Mouse (Mus musculus) erythroid progenitor cell, adult 5-6 weeks (primary cell): ENCODE measurements around the gene Wipf2. TPM values are rescaled to one million over a fixed set of nuclear protein-coding genes. Genes with fewer than 3 reads are reported as not detected.
A peak's percentile ranks its signal among the peaks of the same experiment; 100 is the strongest.
"Not testable (repeated sequence)": the region's sequence is repeated elsewhere in the genome, so short reads cannot be mapped to it uniquely, and the experiment has no call there.

Source experiments
- ATAC-seq: replicated peaks from 2 replicates; pipeline ENCODE4 v1.8.0; 2016; ENCODE audit warnings: moderate number of reproducible peaks, mild to moderate bottlenecking, moderate TSS enrichment, inconsistent platforms; ENCODE audit not compliant: poor library complexity, low FRiP score, severe bottlenecking
- total RNA-seq, 2 experiments: library from RNA; stranded (forward) in 1 of 2; stranded (reverse) in 1 of 2; fragments of 150-400 nt in 1 of 2; fragments of 186-747, 209-891 nt in 1 of 2; gene quantifications; 2 replicates each; pipeline versions ENCODE4 v1.2.3 to v1.2.4; 2015 to 2017; ENCODE audit warnings: low replicate concordance in 2 of 2

The Wipf2 gene
- total RNA-seq, 2 experiments from 2014 or later = 8.2 to 15.1 TPM

DNA sequence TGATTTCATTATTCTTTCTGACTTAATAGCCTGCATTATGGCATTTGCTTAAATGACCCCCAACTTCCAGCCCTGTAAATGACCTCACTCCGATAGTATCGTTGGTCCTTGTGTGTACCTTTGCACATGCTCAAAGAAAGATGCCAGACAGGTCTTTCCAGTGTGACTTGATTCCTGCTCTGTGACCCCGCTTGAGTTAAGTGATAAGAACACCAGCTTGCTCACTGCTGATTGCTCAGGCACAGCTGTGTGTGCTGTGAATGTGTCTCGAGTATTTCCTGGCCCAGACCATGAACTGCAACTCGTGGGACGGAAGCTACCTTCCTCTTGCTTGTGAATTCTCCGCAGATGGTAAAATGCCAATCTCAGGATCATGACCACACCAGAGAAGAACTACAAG, 41.6 kb downstream of the Wipf2 start:
- 0 out of 2 replicates have a peak, but pooled peaks have one; percentile 8 for ATAC-seq

DNA sequence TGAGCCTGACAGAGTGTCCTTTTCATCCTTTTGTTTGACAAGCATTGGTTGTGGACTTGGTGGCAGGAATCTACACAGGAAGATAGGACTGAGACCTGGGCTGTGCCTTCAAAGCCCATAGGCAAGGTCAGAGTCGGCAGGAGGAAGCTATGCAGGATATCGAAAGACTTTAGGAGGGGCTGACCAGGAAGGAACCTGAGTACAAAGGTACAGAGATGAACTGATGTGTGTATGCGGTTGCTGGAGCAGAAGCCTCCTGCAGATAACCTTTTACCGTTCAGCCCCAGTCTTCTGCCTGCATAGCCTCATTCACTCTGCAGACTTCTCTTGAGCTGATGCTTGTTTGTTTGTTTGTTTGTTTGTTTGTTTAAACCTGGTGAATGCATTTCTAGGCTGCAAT, 42.1 kb downstream of the Wipf2 start:
- ATAC-seq = no peak

DNA sequence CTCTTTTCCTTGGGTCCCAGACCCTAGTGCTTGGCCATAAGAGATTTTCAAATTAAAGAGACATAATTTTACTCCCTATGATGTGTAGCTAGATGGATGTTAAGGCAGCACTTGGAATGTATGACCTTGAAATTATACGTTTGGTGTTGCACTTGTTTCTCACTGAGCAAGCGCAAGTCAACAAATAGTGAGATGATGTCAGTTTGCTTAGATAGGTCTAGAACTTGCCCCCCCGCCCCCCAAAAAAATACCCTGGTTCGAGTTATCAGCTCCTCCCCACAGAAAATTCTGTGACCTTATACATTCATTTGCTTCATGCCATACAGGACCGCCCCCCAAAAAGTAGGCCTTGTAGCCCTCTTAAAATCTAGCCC, 43.6 kb downstream of the Wipf2 start:
- no peak for ATAC-seq

DNA sequence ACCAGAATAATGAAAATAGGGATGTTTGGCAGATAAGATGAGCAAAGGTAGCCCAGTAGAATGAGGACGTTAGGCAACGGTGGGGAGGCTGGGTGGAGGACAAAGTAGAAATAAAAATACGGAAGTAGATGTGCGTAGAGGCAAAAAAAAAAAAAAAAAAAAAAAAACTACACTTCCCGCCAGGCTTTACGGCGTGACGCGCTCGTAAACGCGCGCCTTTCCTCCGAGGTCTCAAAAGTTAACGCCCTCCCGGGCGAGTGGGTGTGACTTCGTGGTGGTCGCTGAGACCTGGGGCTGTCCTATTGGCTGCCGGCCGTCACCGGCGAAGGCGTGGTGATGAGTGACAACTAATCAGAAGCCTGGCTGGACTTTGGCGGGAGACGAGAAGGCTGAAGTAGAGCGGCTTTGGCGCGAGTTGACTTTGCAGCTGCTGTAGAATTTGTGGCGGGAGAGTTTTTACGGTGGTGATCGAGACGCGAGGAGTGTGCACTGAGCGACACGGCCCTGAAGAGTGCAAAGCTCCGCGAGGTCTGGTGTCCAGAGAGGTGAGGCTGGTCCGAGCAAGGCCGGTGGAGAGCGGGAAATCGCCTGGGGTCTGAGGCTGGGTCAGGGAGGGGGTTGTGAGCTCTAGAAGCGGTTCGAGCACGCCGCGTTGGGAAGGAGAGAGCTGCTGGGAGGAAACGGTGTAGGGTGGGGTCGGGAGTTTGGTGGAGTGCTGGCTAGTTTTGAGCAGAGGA, 44.2 kb downstream of the Wipf2 start, which contains the start of gene Cdc6:
Gene Cdc6, plus strand, starts transcription at position 365 of the 737 bp plus-strand sequence.
- peak; percentile 80 for ATAC-seq

GRCm38 (mm10) chr11:98909654-98910053, 46.2 kb downstream of the Wipf2 start:
- ATAC-seq = peak; percentile 48

GRCm38 (mm10) chr11:98910415-98910814, 47.0 kb downstream of the Wipf2 start:
- ATAC-seq = no peak

GRCm38 (mm10) chr11:98911498-98911897, 48.1 kb downstream of the Wipf2 start:
- ATAC-seq = peak; percentile 70

GRCm38 (mm10) chr11:98914196-98914595, 50.8 kb downstream of the Wipf2 start:
- no peak for ATAC-seq

DNA sequence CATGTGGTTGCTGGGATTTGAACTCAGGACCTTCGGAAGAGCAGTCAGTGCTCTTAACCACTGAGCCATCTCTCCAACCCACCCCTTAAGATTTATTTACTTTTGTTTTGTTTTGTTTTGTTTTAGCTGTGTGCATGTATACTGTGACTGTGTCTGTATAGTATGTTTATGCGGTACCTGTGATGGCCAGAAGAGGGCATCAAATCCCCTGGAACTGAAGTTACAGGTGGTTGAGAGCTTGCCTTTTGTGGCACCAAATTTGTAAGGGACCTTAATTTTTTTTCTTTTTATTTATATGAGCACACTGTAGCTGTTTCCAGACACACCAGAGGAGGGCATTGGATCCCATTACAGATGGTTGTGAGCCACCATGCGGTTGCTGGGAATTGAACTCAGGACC, 52.9 kb downstream of the Wipf2 start:
- ATAC-seq = not testable (repeated sequence)

DNA sequence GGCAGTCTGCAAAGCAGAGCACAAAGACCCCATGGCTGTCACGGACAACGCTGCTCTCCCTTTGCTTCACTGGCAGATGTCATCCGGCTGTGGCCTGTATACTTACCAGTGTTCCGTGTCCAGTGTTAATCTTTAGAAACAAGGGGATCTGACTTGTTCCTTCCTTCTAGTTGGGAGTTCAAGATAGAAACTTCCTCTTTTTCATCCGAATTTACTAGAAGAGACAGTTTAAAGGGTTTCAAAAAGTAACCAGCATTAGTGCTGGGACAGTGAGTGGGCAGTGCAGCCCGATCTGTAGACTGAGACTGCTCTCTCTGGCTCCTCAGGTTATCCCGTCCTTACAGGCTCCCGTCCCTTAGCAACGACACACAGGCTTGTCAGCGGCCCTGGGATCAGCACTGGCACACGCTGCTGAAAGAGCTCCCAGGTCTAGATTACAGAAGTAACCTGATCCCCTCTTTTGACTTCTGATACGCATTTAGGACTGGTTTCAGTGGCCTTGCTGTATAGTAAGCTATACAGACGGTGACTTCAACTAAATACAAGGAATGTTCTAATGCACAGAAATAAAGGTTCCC, 54.1 kb downstream of the Wipf2 start:
- ATAC-seq = 0 out of 2 replicates have a peak, but pooled peaks have one; percentile 44

DNA sequence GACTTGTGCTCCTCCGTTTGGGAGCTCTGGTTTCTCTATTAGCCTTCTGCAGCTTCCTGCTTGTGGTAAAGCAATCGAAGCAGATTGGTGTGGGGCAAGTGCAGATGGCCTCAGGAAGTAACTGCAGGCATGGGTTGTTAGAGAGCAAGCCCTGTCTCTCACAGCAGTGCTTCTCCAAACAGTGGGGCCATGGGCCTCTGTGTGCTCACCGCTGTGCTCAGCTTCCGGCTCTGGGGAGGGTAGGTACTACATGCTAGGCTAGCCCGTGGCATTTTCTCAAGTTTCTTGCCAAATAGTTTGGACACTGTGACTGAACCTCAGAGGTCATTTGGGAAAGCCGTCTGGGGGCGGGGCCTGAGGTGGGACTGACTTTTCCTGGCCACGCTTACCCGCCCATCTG, 54.8 kb downstream of the Wipf2 start:
- ATAC-seq = no peak

DNA sequence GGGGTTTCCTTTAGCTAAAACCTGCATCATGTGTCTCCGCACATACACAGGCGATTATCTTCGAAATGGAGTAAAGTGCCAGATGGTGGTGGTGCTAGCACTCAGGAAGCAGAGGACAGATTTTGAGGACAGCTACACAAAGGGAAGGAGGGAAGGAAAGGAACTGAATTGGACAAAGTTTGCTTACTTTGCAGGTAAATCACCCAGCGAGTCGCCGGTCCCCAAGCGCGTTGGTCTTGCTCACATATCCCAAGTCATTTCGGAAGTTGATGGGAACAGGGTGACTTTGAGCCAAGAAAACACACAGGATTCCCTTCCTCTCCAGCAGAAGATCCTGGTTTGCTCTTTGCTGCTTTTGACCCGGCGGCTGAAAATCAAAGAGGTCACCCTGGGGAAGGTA, 55.6 kb downstream of the Wipf2 start:
- no peak for ATAC-seq

DNA sequence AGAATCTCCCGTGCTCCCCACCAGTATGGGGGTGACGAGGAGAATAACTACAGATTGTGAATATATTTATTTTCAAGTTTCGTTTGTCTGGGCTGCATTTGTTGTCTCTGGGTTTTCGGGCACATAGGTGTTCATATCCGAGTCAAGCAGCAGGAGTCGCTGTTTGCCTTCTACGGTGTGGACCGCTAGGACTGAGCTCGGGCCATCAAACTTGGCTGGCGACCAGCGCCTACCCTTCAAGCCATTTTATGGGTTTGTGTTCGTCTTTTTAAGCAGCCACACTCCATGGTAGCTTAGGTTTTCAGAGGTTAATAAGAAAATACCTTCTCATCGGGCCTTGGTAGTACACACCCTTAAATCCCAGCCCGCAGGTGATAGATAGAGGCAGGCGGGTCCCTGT, 58.4 kb downstream of the Wipf2 start:
- not testable (repeated sequence) for ATAC-seq

- ATAC-seq = not testable (repeated sequence)
Observed at GRCm38 (mm10) chr11:98922307-98922706, 58.9 kb downstream of the Wipf2 start.

DNA sequence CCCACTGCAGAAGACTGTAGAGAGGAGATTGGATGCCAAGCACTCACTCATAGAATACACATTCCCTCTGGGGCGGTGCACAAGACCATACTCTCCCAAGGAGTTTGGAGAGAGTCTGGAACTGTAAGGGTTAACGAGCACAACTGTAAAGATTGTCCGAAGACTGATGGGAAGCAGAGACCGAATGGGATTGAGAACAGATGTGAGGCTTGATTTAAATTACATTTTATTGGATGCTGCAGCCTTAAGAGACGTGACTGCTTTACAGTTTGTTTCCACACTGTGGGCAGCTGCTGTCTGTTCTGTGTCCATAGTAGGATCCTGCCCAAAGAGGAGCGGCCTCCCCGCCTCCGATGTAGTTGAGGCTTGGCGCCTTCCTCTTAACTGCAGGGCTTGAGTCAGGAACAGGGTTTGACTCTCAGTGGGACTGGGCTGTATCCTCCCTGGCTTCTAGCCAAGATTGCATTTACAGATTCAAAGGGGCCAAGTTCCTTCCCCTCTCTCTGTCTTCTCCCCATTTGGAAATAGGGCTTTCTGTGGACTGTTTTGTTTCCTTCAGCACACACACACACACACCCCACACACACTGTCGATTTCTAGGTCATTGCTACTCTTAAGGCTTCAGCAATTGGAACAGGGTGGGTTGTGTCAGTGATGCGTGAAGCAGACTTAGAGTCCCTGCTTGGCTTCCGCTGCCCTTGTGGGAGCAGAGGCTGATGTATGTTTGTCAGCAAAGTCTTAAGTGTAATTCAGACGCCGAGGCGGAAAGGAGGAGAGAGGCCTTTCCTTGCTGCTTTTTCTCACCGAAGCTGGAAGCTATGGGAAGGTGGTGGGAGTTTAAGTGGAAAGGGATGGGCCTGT, 59.6 kb downstream of the Wipf2 start:
- not testable (repeated sequence) for ATAC-seq

- no peak for ATAC-seq
Observed at GRCm38 (mm10) chr11:98924633-98925175, 61.3 kb downstream of the Wipf2 start.

- ATAC-seq = no peak
Observed at GRCm38 (mm10) chr11:98925265-98925721, 61.9 kb downstream of the Wipf2 start.

DNA sequence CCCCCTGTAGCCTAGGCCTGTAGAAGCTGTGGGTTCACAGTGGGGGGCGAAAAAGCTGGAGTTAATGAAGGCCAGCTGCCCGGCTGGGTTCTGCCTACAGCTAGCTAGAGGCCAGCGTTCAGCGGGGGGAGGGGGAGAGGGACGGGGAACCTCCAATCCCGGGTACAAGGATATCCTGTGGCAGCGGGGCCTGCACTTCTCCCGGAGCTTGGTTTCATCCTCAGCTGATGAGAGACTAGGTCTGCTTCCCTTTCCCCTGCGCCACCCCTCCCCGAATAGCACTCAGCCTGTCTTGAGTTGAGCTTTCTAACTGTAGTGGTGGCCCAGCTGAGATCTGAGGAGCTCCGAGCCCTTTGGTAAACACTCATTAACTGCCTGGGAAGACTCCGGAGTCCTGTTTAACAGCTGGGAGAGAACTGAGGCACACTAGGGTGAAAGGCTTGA, 62.5 kb downstream of the Wipf2 start:
- no peak for ATAC-seq

- ATAC-seq = no peak
Observed at GRCm38 (mm10) chr11:98926553-98926952, 63.1 kb downstream of the Wipf2 start.

GRCm38 (mm10) chr11:98927438-98928076, 64.1 kb downstream of the Wipf2 start, which contains the start of gene Rara:
TSS of gene Rara (plus strand) at chr11:98927818.
- no peak for ATAC-seq
